Mouse (Mus musculus) neural tube, embryonic 12.5 days (tissue): Measurements from ENCODE around the gene Irf2bp2. TPM values are rescaled to one million over a fixed set of nuclear protein-coding genes. Genes with fewer than 3 reads are reported as not detected.

Experiments used
- ATAC-seq: fragments of 200-750 bp; cut with Nextera tagmentation; 2 replicates; pipeline ENCODE4 v1.8.0; 2017; ENCODE audit warnings: low read depth, mild to moderate bottlenecking, moderate TSS enrichment, moderate library complexity; ENCODE audit not compliant: low FRiP score
- H3K27ac ChIP-seq: fragments of 300-500 bp; sonication (generic); 2 replicates; pipeline ENCODE4 v1.5.1; 2016
- H3K27me3 ChIP-seq: fragments of 300-500 bp; sonication (generic); replicated peaks from 2 replicates; pipeline ENCODE4 v1.6.1; 2016; ENCODE audit warnings: mild to moderate bottlenecking
- H3K36me3 ChIP-seq: fragments of 300-500 bp; sonication (generic); 2 replicates; pipeline ENCODE4 v1.6.1; 2016; ENCODE audit warnings: mild to moderate bottlenecking
- H3K4me1 ChIP-seq: fragments of 300-500 bp; sonication (generic); 2 replicates; pipeline ENCODE4 v1.6.1; 2016
- H3K4me2 ChIP-seq: fragments of 300-500 bp; sonication (generic); replicated peaks from 2 replicates; pipeline ENCODE4 v1.6.1; 2016; ENCODE audit warnings: mild to moderate bottlenecking
- H3K4me3 ChIP-seq: fragments of 300-500 bp; sonication (generic); 2 replicates; pipeline ENCODE4 v1.5.1; 2016
- H3K9ac ChIP-seq: fragments of 300-500 bp; sonication (generic); 2 replicates; pipeline ENCODE4 v1.6.1; 2016; ENCODE audit warnings: mild to moderate bottlenecking
- H3K9me3 ChIP-seq: fragments of 300-500 bp; sonication (generic); 2 replicates; pipeline ENCODE4 v1.6.1; 2016; ENCODE audit warnings: mild to moderate bottlenecking
- WGBS: fragments of 180-500 bp; shearing (Covaris S2); methylation state at CpG from one replicate; pipeline ENCODE4 v1.1.7; 2016; 5-methylcytosine and 5-hydroxymethylcytosine counted together
- polyA plus RNA-seq: library from polyadenylated mRNA; unstranded; fragments of >200 nt; fragmentation: Nextera tagmentation; extraction: Ambion mirVana; gene quantifications from 2 replicates; pipeline ENCODE4 v1.2.1, GENCODE M21; 2016

Irf2bp2 gene
- polyA plus RNA-seq, 1 experiment from 2014 or later, result 8.5 TPM

GRCm38 (mm10) chr8:126616736-126617135, 22.9 kb upstream of the Irf2bp2 start:
- Histone ChIP-seq H3K27ac (no peak overlapping the region), H3K4me1 (no peaks in the 10 kb centered on the region), H3K9me3 (no peaks in the 10 kb centered on the region), H3K4me3 (no peak overlapping the region), H3K36me3 (no peaks in the 10 kb centered on the region), H3K27me3 (no peaks in the 10 kb centered on the region), H3K4me2 (no peak overlapping the region), H3K9ac (no peak overlapping the region)
- ATAC-seq, result no peak
- 83% methylated on average over 5 of the region's 5 CpGs for WGBS

DNA sequence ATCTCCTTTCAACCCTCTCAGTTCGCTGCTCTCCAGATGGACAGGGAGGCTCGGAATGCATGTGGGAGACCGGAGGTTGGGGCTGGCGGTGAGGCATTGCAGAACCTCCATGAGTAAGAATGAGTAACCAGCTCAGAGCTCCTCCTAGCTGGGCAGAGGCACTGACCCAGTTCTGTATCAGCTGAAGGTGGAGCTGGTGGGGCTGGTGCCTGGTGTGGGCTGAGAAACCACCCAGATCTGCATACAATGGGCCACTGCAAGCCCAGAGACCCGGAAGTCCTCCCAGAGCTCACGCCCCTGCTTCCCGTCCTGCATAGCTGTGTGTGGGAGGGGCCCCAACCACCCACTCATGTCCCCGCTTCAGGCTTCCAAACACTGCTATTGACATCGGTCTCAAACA, 22.0 kb upstream of the Irf2bp2 start:
- ATAC-seq, result no peak
- H3K4me3 ChIP-seq, result no peak overlapping the region
- H3K9me3 ChIP-seq, result no peaks in the 10 kb centered on the region
- H3K27ac ChIP-seq, result no peak overlapping the region
- H3K36me3 ChIP-seq, result no peaks in the 10 kb centered on the region
- no peaks in the 10 kb centered on the region for H3K27me3 ChIP-seq
- H3K4me2 ChIP-seq, result no peak overlapping the region
- H3K4me1 ChIP-seq, result 0 out of 2 replicates have a peak, but pooled peaks cover 1% of the 10 kb centered on the region
- H3K9ac ChIP-seq, result no peak overlapping the region
- 69% methylated on average over 9 of the region's 9 CpGs for WGBS

- Histone ChIP-seq H3K4me3 (no peak overlapping the region), H3K9me3 (no peaks in the 10 kb centered on the region), H3K27ac (no peak overlapping the region), H3K9ac (no peak overlapping the region), H3K27me3 (no peaks in the 10 kb centered on the region), H3K4me2 (no peak overlapping the region), H3K4me1 (0 out of 2 replicates have a peak, but pooled peaks cover 5% of the 10 kb centered on the region), H3K36me3 (no peaks in the 10 kb centered on the region)
- ATAC-seq, result no peak
- 86% methylated on average over 5 of the region's 5 CpGs for WGBS
Measured at GRCm38 (mm10) chr8:126614740-126615132, 20.9 kb upstream of the Irf2bp2 start.

DNA sequence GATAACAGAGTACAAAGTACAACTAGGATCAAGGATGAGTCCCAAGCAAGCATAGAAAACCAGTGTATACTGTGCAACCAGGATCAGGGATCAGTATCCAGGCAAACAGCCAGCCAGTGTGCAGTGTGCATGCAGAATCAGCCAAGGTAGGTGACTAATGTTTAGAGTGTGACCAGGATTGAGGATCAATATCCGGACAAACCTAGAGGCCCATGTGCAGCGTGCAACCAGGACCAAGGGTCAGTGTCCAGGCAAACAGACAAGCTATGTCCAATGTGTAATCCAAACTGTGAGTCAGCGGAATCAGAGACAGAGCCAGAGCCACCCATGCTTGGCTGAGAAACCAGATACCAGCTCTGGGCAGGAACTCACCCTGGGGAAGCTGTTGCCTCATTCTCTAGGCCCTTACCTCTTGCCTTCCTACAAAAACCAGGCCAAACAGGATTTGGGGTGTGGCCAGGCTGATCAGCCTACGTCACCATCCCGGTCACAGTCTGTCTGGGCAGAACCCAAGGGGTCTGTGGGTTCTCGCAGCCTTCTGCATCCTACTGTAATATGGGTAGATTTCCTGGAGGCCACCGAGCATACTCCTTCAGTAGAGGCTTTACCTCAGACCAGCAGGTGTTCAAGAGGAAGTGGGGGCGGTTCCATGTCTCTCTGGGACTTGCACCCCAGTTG, 20.4 kb upstream of the Irf2bp2 start:
- H3K9ac ChIP-seq, result no peak overlapping the region
- no peak overlapping the region for H3K27ac ChIP-seq
- H3K36me3 ChIP-seq, result no peaks in the 10 kb centered on the region
- H3K9me3 ChIP-seq, result no peaks in the 10 kb centered on the region
- H3K4me3 ChIP-seq, result no peak overlapping the region
- H3K4me1 ChIP-seq, result 0 out of 2 replicates have a peak, but pooled peaks cover 5% of the 10 kb centered on the region
- no peak overlapping the region for H3K4me2 ChIP-seq
- WGBS, result 88% methylated on average over 8 of the region's 8 CpGs
- ATAC-seq, result no peak
- no peaks in the 10 kb centered on the region for H3K27me3 ChIP-seq

DNA sequence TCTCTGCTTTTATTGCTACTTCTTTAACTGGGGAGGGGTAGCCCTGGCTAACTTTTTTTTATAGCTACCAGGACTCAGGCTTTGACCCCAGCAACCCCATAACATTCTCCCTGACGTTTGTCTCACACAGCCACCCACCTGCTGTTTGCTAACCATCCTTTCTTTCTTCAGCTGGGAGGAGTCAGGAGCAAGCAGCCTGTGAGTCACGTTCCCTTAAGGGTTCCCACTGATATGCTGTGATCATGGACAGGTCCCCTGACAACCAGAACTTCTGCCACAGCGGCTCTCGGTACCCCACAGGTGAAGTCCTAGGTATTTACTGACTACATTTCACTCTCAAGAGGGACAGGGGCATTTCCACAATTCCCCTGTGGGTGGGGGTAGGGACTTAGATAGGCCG, 19.4 kb upstream of the Irf2bp2 start:
- WGBS, result 53% methylated on average over 5 of the region's 5 CpGs
- no peak overlapping the region for H3K4me3 ChIP-seq
- H3K9ac ChIP-seq, result no peak overlapping the region
- no peaks in the 10 kb centered on the region for H3K36me3 ChIP-seq
- H3K4me1 ChIP-seq, result 0 out of 2 replicates have a peak, but pooled peaks cover 5% of the 10 kb centered on the region
- no peak overlapping the region for H3K4me2 ChIP-seq
- ATAC-seq, result no peak
- no peaks in the 10 kb centered on the region for H3K9me3 ChIP-seq
- no peak overlapping the region for H3K27ac ChIP-seq
- H3K27me3 ChIP-seq, result no peaks in the 10 kb centered on the region

- 70% methylated on average over 3 of the region's 3 CpGs for WGBS
- H3K9me3 ChIP-seq, result no peaks in the 10 kb centered on the region
- no peaks in the 10 kb centered on the region for H3K36me3 ChIP-seq
- no peak overlapping the region for H3K4me2 ChIP-seq
- no peak overlapping the region for H3K4me3 ChIP-seq
- 0 out of 2 replicates have a peak, but pooled peaks cover 5% of the 10 kb centered on the region for H3K4me1 ChIP-seq
- no peak overlapping the region for H3K9ac ChIP-seq
- ATAC-seq, result no peak
- no peaks in the 10 kb centered on the region for H3K27me3 ChIP-seq
- no peak overlapping the region for H3K27ac ChIP-seq
Measured at GRCm38 (mm10) chr8:126612739-126613138, 19.0 kb upstream of the Irf2bp2 start.

DNA sequence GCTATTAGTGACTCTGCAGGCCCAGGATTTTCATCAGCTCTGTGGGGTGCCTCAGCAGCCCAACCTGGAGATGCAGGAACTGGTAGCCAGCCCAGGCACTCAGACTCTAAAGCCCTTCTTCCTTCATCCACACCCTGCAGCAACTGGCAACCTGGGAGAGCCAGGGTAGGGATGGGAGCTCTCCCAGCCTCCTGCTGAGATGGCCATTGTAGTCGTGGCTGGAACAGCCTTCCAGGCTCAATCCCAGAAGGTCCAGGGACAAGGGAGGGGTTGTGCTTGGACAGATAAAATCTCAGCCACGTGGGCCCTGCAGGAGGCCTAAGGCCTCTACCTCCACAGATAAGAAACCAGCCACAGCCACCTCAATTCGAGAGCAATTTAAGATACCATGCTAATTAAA, 16.9 kb upstream of the Irf2bp2 start:
- H3K36me3 ChIP-seq, result no peaks in the 10 kb centered on the region
- ATAC-seq, result no peak

GRCm38 (mm10) chr8:126609556-126610263, 15.9 kb upstream of the Irf2bp2 start:
- WGBS, result 92% methylated on average over 11 of the region's 11 CpGs
- 0 out of 2 replicates have a peak, but pooled peaks cover 5% of the 10 kb centered on the region for H3K4me1 ChIP-seq

More for the DNA sequence above, 16.9 kb upstream of the Irf2bp2 start:
- H3K27me3 ChIP-seq, result no peaks in the 10 kb centered on the region
- 0 out of 2 replicates have a peak, but pooled peaks cover 5% of the 10 kb centered on the region for H3K4me1 ChIP-seq
- 11% methylated on average over 3 of the region's 3 CpGs for WGBS
- H3K4me3 ChIP-seq, result no peak overlapping the region
- H3K27ac ChIP-seq, result no peak overlapping the region
- no peaks in the 10 kb centered on the region for H3K9me3 ChIP-seq
- H3K4me2 ChIP-seq, result no peak overlapping the region
- no peak overlapping the region for H3K9ac ChIP-seq

GRCm38 (mm10) chr8:126603241-126603947, 9.6 kb upstream of the Irf2bp2 start:
- Histone ChIP-seq H3K4me3 (no peak overlapping the region), H3K9ac (no peak overlapping the region), H3K36me3 (no peaks in the 10 kb centered on the region), H3K27ac (no peak overlapping the region), H3K9me3 (no peaks in the 10 kb centered on the region), H3K27me3 (no peaks in the 10 kb centered on the region), H3K4me1 (peaks cover 23% of the 10 kb centered on the region), H3K4me2 (no peak overlapping the region)
- WGBS, result 51% methylated on average over 8 of the region's 8 CpGs
- ATAC-seq, result no peak

More at GRCm38 (mm10) chr8:126609556-126610263, 15.9 kb upstream of the Irf2bp2 start:
- no peak overlapping the region for H3K27ac ChIP-seq
- no peak overlapping the region for H3K9ac ChIP-seq
- ATAC-seq, result no peak
- H3K4me3 ChIP-seq, result no peak overlapping the region
- no peaks in the 10 kb centered on the region for H3K27me3 ChIP-seq
- no peak overlapping the region for H3K4me2 ChIP-seq
- H3K36me3 ChIP-seq, result no peaks in the 10 kb centered on the region
- no peaks in the 10 kb centered on the region for H3K9me3 ChIP-seq

GRCm38 (mm10) chr8:126602641-126603040, 8.9 kb upstream of the Irf2bp2 start:
- H3K36me3 ChIP-seq, result no peaks in the 10 kb centered on the region
- H3K27me3 ChIP-seq, result no peaks in the 10 kb centered on the region
- H3K9me3 ChIP-seq, result no peaks in the 10 kb centered on the region
- H3K4me1 ChIP-seq, result peaks cover 23% of the 10 kb centered on the region
- no peak overlapping the region for H3K27ac ChIP-seq
- no peak overlapping the region for H3K9ac ChIP-seq
- WGBS, result 42% methylated on average over 8 of the region's 8 CpGs
- H3K4me3 ChIP-seq, result no peak overlapping the region
- H3K4me2 ChIP-seq, result no peak overlapping the region
- ATAC-seq, result no peak

DNA sequence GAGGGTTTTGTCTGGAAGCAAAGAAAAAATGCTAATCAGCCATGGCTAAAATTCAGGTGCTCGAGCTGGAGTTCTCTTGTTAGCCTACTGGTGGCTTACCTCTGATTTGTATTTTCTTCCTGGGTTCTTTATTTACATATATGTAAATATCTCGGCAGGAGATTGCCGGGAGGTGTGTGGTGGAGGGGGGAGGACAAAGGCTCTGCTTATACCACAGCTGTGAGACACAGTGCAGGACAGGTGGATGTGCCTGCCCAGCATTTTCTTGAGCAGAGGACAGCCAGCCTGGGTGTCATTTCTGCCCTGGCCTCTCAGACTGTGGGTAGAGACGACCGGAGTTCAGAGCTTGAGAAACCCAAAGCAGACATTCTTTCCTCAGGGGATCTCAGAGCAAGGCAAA, 7.5 kb upstream of the Irf2bp2 start:
- Histone ChIP-seq H3K27me3 (no peaks in the 10 kb centered on the region), H3K9ac (0 out of 2 replicates have a peak overlapping the region, but pooled peaks have one; percentile 5), H3K9me3 (no peaks in the 10 kb centered on the region), H3K36me3 (no peaks in the 10 kb centered on the region), H3K4me3 (no peak overlapping the region), H3K4me2 (no peak overlapping the region), H3K27ac (no peak overlapping the region), H3K4me1 (peaks cover 29% of the 10 kb centered on the region)
- ATAC-seq, result peak; percentile 63
- 21% methylated on average over 5 of the region's 5 CpGs for WGBS

DNA sequence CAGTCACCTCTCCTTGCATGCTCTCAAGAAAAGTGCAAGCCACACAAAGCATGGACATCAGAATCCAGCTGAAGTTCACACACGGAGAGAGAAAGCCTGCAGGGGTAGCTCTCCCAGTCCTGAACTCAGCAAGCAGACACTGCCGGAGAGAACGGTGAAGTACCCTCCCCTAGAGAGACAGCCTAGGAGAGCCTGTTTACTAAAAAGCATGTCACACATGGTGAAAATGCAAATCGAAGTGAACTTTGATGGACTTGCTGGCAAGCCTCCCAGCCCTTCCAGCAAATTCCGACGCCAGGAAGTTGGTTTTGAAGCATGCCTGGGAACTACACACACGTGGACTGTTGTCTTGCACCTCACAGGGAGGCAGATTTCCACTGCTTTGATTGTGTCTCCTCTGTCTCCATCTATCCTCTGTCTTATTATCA, 7.0 kb upstream of the Irf2bp2 start:
- no peak overlapping the region for H3K27ac ChIP-seq
- ATAC-seq, result peak; percentile 39; the same call in 1 of the 2 replicates
- H3K4me3 ChIP-seq, result no peak overlapping the region
- peaks cover 32% of the 10 kb centered on the region for H3K4me1 ChIP-seq
- no peak overlapping the region for H3K4me2 ChIP-seq
- no peaks in the 10 kb centered on the region for H3K36me3 ChIP-seq
- 7% methylated on average over 7 of the region's 7 CpGs for WGBS
- no peak overlapping the region for H3K9ac ChIP-seq
- no peaks in the 10 kb centered on the region for H3K9me3 ChIP-seq
- H3K27me3 ChIP-seq, result no peaks in the 10 kb centered on the region
